Mouse (Mus musculus) hindbrain, embryonic 13.5 days (tissue): Measurements from ENCODE around the gene Dnajc9. TPM values are rescaled to one million over a fixed set of nuclear protein-coding genes. Genes with fewer than 3 reads are reported as not detected.

Experiments used
- ATAC-seq: fragments of 200-750 bp; cut with Nextera tagmentation; 2 replicates; pipeline ENCODE4 v1.8.0; 2017; ENCODE audit warnings: moderate TSS enrichment; ENCODE audit not compliant: low FRiP score
- H3K27ac ChIP-seq: fragments of 300-500 bp; sonication (generic); 2 replicates; pipeline ENCODE4 v1.5.1; 2015; ENCODE audit warnings: inconsistent platforms, mild to moderate bottlenecking, moderate library complexity
- H3K27me3 ChIP-seq: fragments of 300-500 bp; sonication (generic); 2 replicates; pipeline ENCODE4 v1.6.1; 2015; ENCODE audit warnings: mild to moderate bottlenecking, inconsistent platforms
- H3K36me3 ChIP-seq: fragments of 300-500 bp; sonication (generic); 2 replicates; pipeline ENCODE4 v1.6.1; 2015; ENCODE audit warnings: mild to moderate bottlenecking, inconsistent platforms
- H3K4me1 ChIP-seq: fragments of 300-500 bp; sonication (generic); replicated peaks from 2 replicates; pipeline ENCODE4 v1.6.1; 2015; ENCODE audit warnings: inconsistent platforms
- H3K4me2 ChIP-seq: fragments of 300-500 bp; sonication (generic); 2 replicates; pipeline ENCODE4 v1.6.1; 2015; ENCODE audit warnings: inconsistent platforms, mild to moderate bottlenecking, moderate library complexity
- H3K4me3 ChIP-seq: fragments of 300-500 bp; sonication (generic); 2 replicates; pipeline ENCODE4 v1.5.1; 2015; ENCODE audit warnings: mild to moderate bottlenecking, inconsistent platforms
- H3K9ac ChIP-seq: fragments of 300-500 bp; sonication (generic); 2 replicates; pipeline ENCODE4 v1.6.1; 2015; ENCODE audit warnings: mild to moderate bottlenecking, inconsistent platforms
- H3K9me3 ChIP-seq: fragments of 300-500 bp; sonication (generic); 2 replicates; pipeline ENCODE4 v1.6.1; 2016; ENCODE audit warnings: inconsistent platforms
- WGBS: fragments of 180-500 bp; shearing (Covaris S2); methylation state at CpG from one replicate; pipeline ENCODE4 v1.1.7; 2015; 5-methylcytosine and 5-hydroxymethylcytosine counted together
- polyA plus RNA-seq: library from polyadenylated mRNA; unstranded; fragments of >200 nt; fragmentation: Nextera tagmentation; extraction: Ambion mirVana; gene quantifications from 2 replicates; pipeline ENCODE4 v1.2.1, GENCODE M21; 2015

Gene Dnajc9
- polyA plus RNA-seq, 1 experiment from 2014 or later = 125 TPM

GRCm38 (mm10) chr14:20340866-20341265 lies 47.8 kb downstream of the Dnajc9 start:
- no peak overlapping the region for H3K4me2 ChIP-seq
- H3K9ac ChIP-seq = no peak overlapping the region
- H3K27me3 ChIP-seq = no peaks in the 10 kb centered on the region
- peaks cover 8% of the 10 kb centered on the region; the same call in 1 of the 2 replicates for H3K4me1 ChIP-seq
- H3K4me3 ChIP-seq = no peak overlapping the region
- H3K27ac ChIP-seq = no peak overlapping the region
- no peaks in the 10 kb centered on the region for H3K9me3 ChIP-seq
- no peak for ATAC-seq
- H3K36me3 ChIP-seq = peaks cover 63% of the 10 kb centered on the region
- 85% methylated on average over 7 of the region's 7 CpGs for WGBS

- WGBS = 83% methylated on average over 8 of the region's 8 CpGs
- Histone ChIP-seq H3K4me2 (no peak overlapping the region), H3K9ac (no peak overlapping the region), H3K4me1 (peaks cover 1% of the 10 kb centered on the region; the same call in 1 of the 2 replicates), H3K4me3 (no peak overlapping the region), H3K36me3 (peaks cover 65% of the 10 kb centered on the region), H3K27ac (no peak overlapping the region), H3K27me3 (no peaks in the 10 kb centered on the region), H3K9me3 (no peaks in the 10 kb centered on the region)
- ATAC-seq = no peak
Observed at GRCm38 (mm10) chr14:20340149-20340548, 48.6 kb downstream of the Dnajc9 start.

- H3K36me3 ChIP-seq = peaks cover 61% of the 10 kb centered on the region
- no peaks in the 10 kb centered on the region for H3K4me1 ChIP-seq
- ATAC-seq = no peak
- H3K27ac ChIP-seq = no peak overlapping the region
- no peaks in the 10 kb centered on the region for H3K9me3 ChIP-seq
- 96% methylated on average over 5 of the region's 5 CpGs for WGBS
- no peak overlapping the region for H3K4me2 ChIP-seq
- no peak overlapping the region for H3K9ac ChIP-seq
- no peaks in the 10 kb centered on the region for H3K27me3 ChIP-seq
- no peak overlapping the region for H3K4me3 ChIP-seq
Observed at GRCm38 (mm10) chr14:20339415-20339814, 49.3 kb downstream of the Dnajc9 start.

Other genes with a start within 250 kb of the Dnajc9 start
- gene Kcnk5, start 207.1 kb downstream of the Dnajc9 start, polyA plus RNA-seq = 1.9 and 2.3 TPM in 2 replicates
- gene Kcnk16, start 119.7 kb downstream of the Dnajc9 start, polyA plus RNA-seq = not detected in 2 replicates
- 11.3 and 17.1 TPM in 2 replicates for gene Nudt13, start 94.2 kb downstream of the Dnajc9 start, polyA plus RNA-seq
- gene Ecd, start 40.8 kb downstream of the Dnajc9 start, polyA plus RNA-seq = 51.6 and 53.2 TPM in 2 replicates
- 43.3 and 44.2 TPM in 2 replicates for gene Fam149b, start 40.7 kb downstream of the Dnajc9 start, polyA plus RNA-seq
- 61.0 and 64.9 TPM in 2 replicates for gene Mrps16, start 4.7 kb upstream of the Dnajc9 start, polyA plus RNA-seq
- gene Cfap70, start 63.3 kb upstream of the Dnajc9 start, polyA plus RNA-seq = 1.0 and 2.2 TPM in 2 replicates
- gene Anxa7, start 91.2 kb upstream of the Dnajc9 start, polyA plus RNA-seq = 11.7 and 13.2 TPM in 2 replicates
- gene Mss51, start 108.0 kb upstream of the Dnajc9 start, polyA plus RNA-seq = 0.41 and 0.82 TPM in 2 replicates
- gene Ppp3cb, start 157.7 kb upstream of the Dnajc9 start, polyA plus RNA-seq = 81.1 and 86.1 TPM in 2 replicates